Mouse (Mus musculus): ENCODE data around the gene Khdc4.

- TF ChIP-seq EP300 (IDR thresholded peaks at IDR 0.05; ENCODE audit: low read depth), result no peak
- TF ChIP-seq CTCF (IDR thresholded peaks at IDR 0.05; ENCODE audit: low read depth), result no peak
Measured at GRCm38 (mm10) chr3:88746871-88747231, 61.2 kb downstream of the Khdc4 start.
